Mouse (Mus musculus): ENCODE measurements around the gene Zbtb16.

DNA sequence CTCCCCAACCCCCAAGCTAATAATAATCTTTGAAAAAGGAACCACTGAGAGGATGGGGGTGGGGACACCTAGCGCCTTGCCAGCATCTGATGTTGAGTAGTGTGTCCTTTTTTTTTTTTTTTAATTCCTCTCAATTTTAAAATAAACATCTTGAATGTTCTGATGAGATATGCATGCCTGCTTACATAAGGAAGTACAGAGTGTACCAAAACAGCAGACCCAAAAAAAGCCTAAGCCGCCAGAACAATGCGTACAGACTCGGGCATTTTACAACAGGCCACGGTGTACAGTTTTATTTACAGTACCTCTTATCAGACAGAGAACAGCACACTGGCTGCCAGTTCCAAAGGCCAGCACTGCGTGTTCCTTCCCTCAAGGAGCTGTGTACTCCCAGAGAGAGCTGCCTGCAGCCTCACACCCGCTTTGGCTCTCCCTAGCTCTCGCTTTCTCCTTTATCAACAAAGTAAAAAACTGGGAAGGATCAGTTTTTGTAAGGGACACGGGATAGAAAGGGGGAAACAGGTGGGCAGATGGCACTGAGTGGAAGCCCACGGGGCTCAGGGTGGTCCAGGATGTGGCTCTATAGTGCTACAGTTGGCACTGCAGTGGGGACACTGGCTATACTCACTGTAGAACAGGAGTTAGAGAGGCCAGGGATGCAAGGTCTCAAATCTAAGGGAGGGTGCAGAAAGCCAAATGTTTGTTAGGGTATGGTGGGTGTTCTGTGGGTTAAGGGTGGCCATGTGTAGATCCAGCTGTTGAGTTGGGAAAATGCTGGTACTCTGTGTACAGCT is 112.3 kb downstream of the Zbtb16 start:
- TF ChIP-seq HCFC1 (IDR thresholded peaks at IDR 0.05; ENCODE audit: low read depth, low read length) = no peak
- TF ChIP-seq CTCF (IDR thresholded peaks at IDR 0.05 in 2 of 3, conservative IDR thresholded peaks at IDR 0.05 in 1 of 3; ENCODE audit: control insufficient read depth in 1 of 3, insufficient read depth in 1 of 3, low read depth in 2 of 3, low read length in 3 of 3, poor library complexity in 1 of 3, severe bottlenecking in 1 of 3) = no peak
- TF ChIP-seq POLR2A (IDR thresholded peaks at IDR 0.05; ENCODE audit: control insufficient read depth in 1 of 2, insufficient read depth in 1 of 2, low read depth in 1 of 2, low read length in 2 of 2, poor library complexity in 1 of 2) = no peak
- no peak for TF ChIP-seq RAD21 (IDR thresholded peaks at IDR 0.05; ENCODE audit: low read depth, low read length)
- 0 out of 2 replicates have a peak, but pooled peaks have one; percentile 33 for TF ChIP-seq RCOR1 (IDR thresholded peaks at IDR 0.05; ENCODE audit: low read depth, low read length)
- TF ChIP-seq CHD2 (IDR thresholded peaks at IDR 0.05; ENCODE audit: low read length) = peak; percentile 37; the same call in 1 of the 2 replicates
- TF ChIP-seq MAZ (IDR thresholded peaks at IDR 0.05; ENCODE audit: low read depth, low read length) = 0 out of 2 replicates have a peak, but pooled peaks have one; percentile 32
- no peak for TF ChIP-seq MAFK (IDR thresholded peaks at IDR 0.05; ENCODE audit: borderline replicate concordance, low read depth, low read length)
- no peak for TF ChIP-seq E2F4 (IDR thresholded peaks at IDR 0.05; ENCODE audit: borderline replicate concordance, low read depth, low read length)
